In genomic region chr14:14071456-14071855, GRCm38 (mm10) we compare ENCODE assay signal across 13 mouse cellular contexts. TPM values are rescaled to one million over a fixed set of nuclear protein-coding genes. Genes with fewer than 3 reads are reported as not detected.
DNase-seq lines count a peak whose midpoint lies in the region; ATAC-seq lines count a peak whose summit lies in the region.
"Had no signal": no experiment of that assay in that cellular context is flagged by ENCODE, and none has a peak within 500 bp of the region (broad histone marks: within the 10 kb centered on the region; RNA-seq: fewer than 3 reads in every experiment).

No protein-coding gene starts in this region.

- H3K4me3 ChIP-seq in neural tube, embryonic 11.5 days (ENCODE audit: low read depth, low read length), result no peak overlapping the region
- no peak overlapping the region for H3K4me3 ChIP-seq in midbrain, embryonic 13.5 days (replicated peaks)
- H3K4me3 ChIP-seq: liver, embryonic 13.5 days had no signal

- no peak overlapping the region; the same call in 1 of the 2 replicates for H3K9ac ChIP-seq in neural tube, embryonic 11.5 days (ENCODE audit: low read length)
- H3K9ac ChIP-seq in midbrain, embryonic 13.5 days (replicated peaks), result no peak overlapping the region; the same call in 1 of the 2 replicates
- H3K9ac ChIP-seq: liver, embryonic 13.5 days had no signal

- 49% methylated on average over 4 of the region's 4 CpGs for WGBS in neural tube, embryonic 11.5 days
- WGBS in midbrain, embryonic 13.5 days, result 30% methylated on average over 4 of the region's 4 CpGs

- peak overlapping the region; percentile 7; the same call in 1 of the 2 replicates for H3K4me2 ChIP-seq in neural tube, embryonic 11.5 days (ENCODE audit: low read depth)
- H3K4me2 ChIP-seq in midbrain, embryonic 13.5 days (replicated peaks), result peak overlapping the region; percentile 11; the same call in 1 of the 2 replicates
- H3K4me2 ChIP-seq: liver, embryonic 13.5 days had no signal

- no peaks in the 10 kb centered on the region for H3K36me3 ChIP-seq in neural tube, embryonic 11.5 days (ENCODE audit: control insufficient read depth, insufficient read depth, low read length)
- H3K36me3 ChIP-seq in midbrain, embryonic 13.5 days, result no peaks in the 10 kb centered on the region
- H3K36me3 ChIP-seq: liver, embryonic 13.5 days had no signal

- peak overlapping the region; percentile 67 for H3K27ac ChIP-seq in neural tube, embryonic 11.5 days (ENCODE audit: low read depth, low read length)
- peak overlapping the region; percentile 83 for H3K27ac ChIP-seq in midbrain, embryonic 13.5 days
- H3K27ac ChIP-seq: liver, embryonic 13.5 days had no signal

- H3K4me1 ChIP-seq in neural tube, embryonic 11.5 days (ENCODE audit: control insufficient read depth, insufficient read depth, low read length), result peaks cover 14% of the 10 kb centered on the region
- H3K4me1 ChIP-seq in midbrain, embryonic 13.5 days (replicated peaks), result peaks cover 50% of the 10 kb centered on the region

- DNase-seq in kidney, adult 9 months, result peak; percentile 58
- no peak for DNase-seq in kidney, postnatal 14 days
- DNase-seq in neural tube, embryonic 11.5 days (ENCODE audit: low spot score), result no peak
- DNase-seq in neural tube, embryonic 10.5 days (ENCODE audit: extremely low spot score, low spot score), result no peak
- no peak for DNase-seq in left cerebral cortex, adult 18-20 months (ENCODE audit: low spot score in 2 of 2)
- DNase-seq in thymus, postnatal 36 days, result no peak
- DNase-seq in layer of hippocampus, adult 9-11 months, result no peak
- DNase-seq: gastrocnemius, postnatal 36 days; liver, embryonic 13.5 days; right cerebral cortex, adult 18-20 months had no signal

- no peaks in the 10 kb centered on the region for H3K27me3 ChIP-seq in neural tube, embryonic 11.5 days (ENCODE audit: control insufficient read depth, insufficient read depth, low read length)
- H3K27me3 ChIP-seq in midbrain, embryonic 13.5 days, result no peaks in the 10 kb centered on the region
- H3K27me3 ChIP-seq: liver, embryonic 13.5 days had no signal

- no peaks in the 10 kb centered on the region for H3K9me3 ChIP-seq in neural tube, embryonic 11.5 days (ENCODE audit: control insufficient read depth, low read length)
- no peaks in the 10 kb centered on the region for H3K9me3 ChIP-seq in midbrain, embryonic 13.5 days
- H3K9me3 ChIP-seq: G1E; liver, embryonic 13.5 days had no signal

- no peak for ATAC-seq in neural tube, embryonic 11.5 days (ENCODE audit: insufficient read depth, low FRiP score, low TSS enrichment)
- no peak for ATAC-seq in midbrain, embryonic 13.5 days
- ATAC-seq: intestine, postnatal 0 days had no signal

RNA-seq across cellular contexts. Expression of gene Psmd6, which starts 49.3 kb away (rescaled TPM):
- polyA plus RNA-seq in neural tube, embryonic 11.5 days (2014; fragmentation: Nextera tagmentation; extraction: Ambion mirVana), result 309 and 319 TPM in 2 replicates
- polyA plus RNA-seq in midbrain, embryonic 13.5 days (2015; fragmentation: Nextera tagmentation; extraction: Ambion mirVana), result 285 and 292 TPM in 2 replicates
- 100 to 1,000 TPM; 107 to 110 TPM for total RNA-seq in left cerebral cortex, adult 18-20 months (2021)
